Mouse (Mus musculus) mouse trophoblast stem cell (cell line): ENCODE measurements around the gene Olfr113.
"Not testable (repeated sequence)": the region's sequence is repeated elsewhere in the genome, so short reads cannot be mapped to it uniquely, and the experiment has no call there.

Source experiments
- in situ Hi-C, 2 experiments: fragments of 300-500 bp; cut with MseI, MboI; formaldehyde crosslinking; loops; 2 replicates in 1 of 2; 3 replicates in 1 of 2; pipeline ENCODE4 v1.15.1; 2025

Gene Olfr113

GRCm38 (mm10) chr17:37577563-37577962 is at the start of gene Olfr113:
Olfr113 (minus strand) TSS chr17:37577663.
- in situ Hi-C loops = no loop called here

- in situ Hi-C loops = no loop called here
Measured at GRCm38 (mm10) chr17:37627009-37627408, 49.5 kb upstream of the Olfr113 start, which contains the start of the genes Olfr115 and Olfr116. Olfr115 (minus strand) TSS chr17:37627109. Olfr116 (minus strand) TSS chr17:37627199.

GRCm38 (mm10) chr17:37592643-37593042 is 15.2 kb upstream of the Olfr113 start, which contains the start of gene Olfr114:
Olfr114 (minus strand) TSS chr17:37592743.
- in situ Hi-C loops = no loop called here

DNA sequence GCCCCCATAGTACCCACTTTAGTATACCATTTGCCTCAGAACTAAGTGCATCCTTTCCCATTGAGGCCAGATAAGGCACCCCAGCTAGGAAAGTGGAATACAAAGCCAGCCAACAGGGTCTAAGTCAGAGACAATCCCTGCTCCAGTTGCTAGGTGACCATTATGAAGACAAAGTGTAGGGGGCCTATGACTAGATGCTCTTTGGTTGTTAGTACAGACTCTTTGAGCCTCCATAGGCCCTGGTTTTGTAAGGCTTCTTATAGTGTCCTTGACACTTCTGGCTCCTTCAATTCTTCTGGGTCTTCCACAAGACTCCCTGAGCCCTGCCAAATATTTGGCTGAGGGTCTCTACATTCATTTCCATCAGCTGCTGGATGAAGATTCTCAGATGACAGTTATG is 8.1 kb downstream of the Olfr113 start, which contains the start of gene Olfr112:
Gene Olfr112, minus strand, starts transcription at position 101 of the 400 bp plus-strand sequence.
- in situ Hi-C loops = no loop called here

- in situ Hi-C loops = no loop called here
Measured at GRCm38 (mm10) chr17:37558913-37559615, 18.4 kb downstream of the Olfr113 start.

DNA sequence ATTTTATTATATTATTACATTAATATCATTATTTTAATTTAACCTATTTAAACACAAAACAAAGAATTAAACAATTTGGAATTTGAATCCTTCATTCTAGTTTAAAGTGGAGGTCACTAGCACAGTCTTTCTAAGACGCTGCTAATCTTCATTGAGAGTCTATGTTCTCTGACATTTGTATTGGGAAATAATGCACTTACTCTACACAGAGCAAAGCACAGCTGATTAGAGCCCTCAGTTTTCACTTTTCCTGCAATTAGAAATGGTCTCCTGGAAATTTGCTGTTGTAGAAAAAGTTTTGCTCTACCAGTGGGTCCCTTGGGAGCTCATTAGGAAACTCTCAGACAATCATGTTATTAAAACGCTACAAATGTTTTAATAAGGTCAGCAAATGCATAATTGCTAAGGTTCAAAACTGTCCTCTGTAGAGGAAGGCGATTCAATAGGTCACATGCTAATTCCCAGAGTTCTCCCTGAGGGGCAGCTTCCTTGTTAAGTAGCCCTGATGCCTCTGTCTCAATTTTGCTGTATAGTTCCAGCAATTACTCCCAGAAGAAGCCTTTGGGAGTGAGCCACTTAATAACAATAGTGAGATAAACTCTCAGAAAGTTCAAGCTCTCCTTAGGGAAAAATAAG is 33.5 kb downstream of the Olfr113 start:
- in situ Hi-C loops = no loop called here

DNA sequence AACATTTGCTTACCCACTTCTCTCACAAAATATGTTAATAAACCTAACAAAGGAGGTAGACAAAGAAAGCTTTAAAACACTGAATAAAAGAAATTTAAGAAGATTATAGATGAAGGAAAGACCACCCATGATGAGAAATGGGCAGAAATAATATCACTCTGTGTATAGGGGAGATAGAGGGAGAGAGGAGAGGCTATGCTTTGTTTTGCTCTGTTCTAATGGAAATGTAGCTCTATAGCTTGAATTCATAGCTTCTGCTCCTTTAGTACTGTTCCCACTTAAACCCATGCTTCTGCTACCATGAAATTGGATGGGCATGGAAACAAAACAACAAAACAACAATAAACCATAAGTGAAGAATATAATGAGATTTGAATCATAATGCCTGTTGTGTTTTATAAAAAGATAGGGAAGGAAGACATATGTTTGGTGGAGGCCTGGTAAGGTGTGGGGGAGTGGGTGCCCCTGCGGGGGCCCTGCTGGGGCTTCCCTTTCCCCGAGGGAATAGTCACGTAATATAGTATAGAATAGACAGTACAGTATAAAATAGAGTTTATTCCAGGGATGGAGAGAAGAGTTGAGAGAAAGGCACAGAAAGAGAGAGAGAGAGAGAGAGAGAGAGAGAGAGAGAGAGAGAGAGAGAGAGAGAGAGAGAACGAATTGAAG is 35.9 kb downstream of the Olfr113 start:
- in situ Hi-C loops = no loop called here

- in situ Hi-C loops = not testable (repeated sequence)
Measured at GRCm38 (mm10) chr17:37538416-37538815, 39.0 kb downstream of the Olfr113 start.

DNA sequence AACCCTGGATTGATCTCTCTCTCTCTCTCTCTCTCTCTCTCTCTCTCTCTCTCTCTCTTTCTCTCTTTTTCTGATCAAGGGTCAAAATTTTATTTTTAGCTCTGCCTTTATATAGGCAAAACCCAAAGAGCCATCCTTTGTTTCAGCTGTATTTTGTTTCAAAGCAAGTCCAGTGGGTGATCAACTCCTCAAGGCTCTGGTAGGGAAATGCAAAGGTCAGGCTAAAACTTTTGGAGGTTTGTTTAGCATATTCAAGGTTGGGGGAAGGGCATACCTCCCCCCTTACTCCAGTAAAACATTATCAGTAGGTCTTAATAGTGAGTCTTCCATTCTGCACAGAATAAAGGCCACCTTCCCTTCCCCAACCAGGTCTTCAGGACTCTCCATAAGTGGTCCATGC is 42.3 kb downstream of the Olfr113 start:
- in situ Hi-C loops = no loop called here

- in situ Hi-C loops = not testable (repeated sequence)
Measured at GRCm38 (mm10) chr17:37525427-37525826, 52.0 kb downstream of the Olfr113 start.

GRCm38 (mm10) chr17:37524612-37525011 is 52.9 kb downstream of the Olfr113 start:
- in situ Hi-C loops = not testable (repeated sequence)
